Mouse (Mus musculus) G1E (cell line): Measurements from ENCODE around the gene Catsper4. TPM values are rescaled to one million over a fixed set of nuclear protein-coding genes. Genes with fewer than 3 reads are reported as not detected.

Experiments
- ATAC-seq: 2 replicates; pipeline ENCODE4 v1.8.0; 2016; ENCODE audit warnings: mild to moderate bottlenecking; ENCODE audit not compliant: insufficient number of reproducible peaks, poor library complexity, low FRiP score, severe bottlenecking; ENCODE audit errors: extremely low read depth
- DNase-seq: peaks from one replicate; pipeline ENCODE4 v3.0.0; 2012; ENCODE audit warnings: low spot score
- H3K27me3 ChIP-seq: 2 replicates; pipeline ENCODE4 v1.6.1; 2012; ENCODE audit warnings: mild to moderate bottlenecking, low read length, inconsistent platforms; ENCODE audit not compliant: insufficient read depth
- H3K36me3 ChIP-seq: replicated peaks from 2 replicates; pipeline ENCODE3; 2012; ENCODE audit warnings: mild to moderate bottlenecking, inconsistent platforms
- H3K4me1 ChIP-seq: 2 replicates; pipeline ENCODE4 v1.6.1; 2012; ENCODE audit warnings: low read depth, low read length, inconsistent platforms, mixed read lengths; ENCODE audit not compliant: insufficient read depth
- H3K4me3 ChIP-seq: 2 replicates; pipeline ENCODE4 v1.5.1; 2012; ENCODE audit warnings: low read depth, mild to moderate bottlenecking, inconsistent platforms, low read length, moderate library complexity, mixed read lengths
- H3K9me3 ChIP-seq: replicated peaks from 2 replicates; pipeline ENCODE4 v1.6.1; 2012; ENCODE audit warnings: inconsistent platforms
- CTCF ChIP-seq: IDR thresholded peaks from 2 replicates; pipeline ENCODE4 v1.5.1; 2012; ENCODE audit warnings: low read depth, low read length, inconsistent platforms, mixed read lengths
- GATA1 ChIP-seq: IDR thresholded peaks from 2 replicates; pipeline ENCODE4 v1.6.1; 2012; ENCODE audit warnings: borderline replicate concordance, low read length, inconsistent platforms, mixed read lengths
- GATA2 ChIP-seq: IDR thresholded peaks from 2 replicates; pipeline ENCODE4 v1.6.1; 2012; ENCODE audit warnings: low read depth, low read length, inconsistent platforms, borderline replicate concordance
- POLR2AphosphoS5 ChIP-seq: IDR thresholded peaks from 2 replicates; pipeline ENCODE4 v1.6.1; 2012; ENCODE audit warnings: low read depth, low read length, inconsistent platforms; ENCODE audit not compliant: insufficient replicate concordance
- TAL1 ChIP-seq: conservative IDR thresholded peaks from 2 replicates; pipeline ENCODE4 v1.6.1; 2012; ENCODE audit warnings: low read depth, low read length, inconsistent platforms, mixed read lengths
- polyA plus RNA-seq: library from polyadenylated mRNA; stranded (reverse); fragments of >175 nt; gene quantifications from 2 replicates; pipeline ENCODE4 v1.2.3, GENCODE M21; 2012
- total RNA-seq, 2 experiments: library from RNA; stranded (forward) in 1 of 2; stranded (reverse) in 1 of 2; fragments of 200-1000 nt in 1 of 2; fragments of >200 nt in 1 of 2; fragmentation: Nextera tagmentation in 1 of 2; gene quantifications; 2 replicates each; pipeline ENCODE4 v1.2.3; 2014 to 2017

The Catsper4 gene
- total and polyA plus RNA-seq, 3 experiments = not detected

- peaks cover 37% of the 10 kb centered on the region for H3K4me1 ChIP-seq
- H3K4me3 ChIP-seq = peak within 1 kb of the TSS; percentile 86
- ATAC-seq (peak; percentile 87), DNase-seq (peak; percentile 99)
- H3K36me3 ChIP-seq = peaks cover 20% of the 10 kb centered on the region
- no peaks in the 10 kb centered on the region for H3K9me3 ChIP-seq
- peaks cover 43% of the 10 kb centered on the region for H3K27me3 ChIP-seq
- TF ChIP-seq TAL1 = no peak; the same call in 1 of the 2 replicates
- TF ChIP-seq POLR2AphosphoS5 = no peak
- TF ChIP-seq CTCF = peak; percentile 47; the same call in 1 of the 2 replicates
- no peak for TF ChIP-seq GATA2
- no peak for TF ChIP-seq GATA1
These were observed 18.1 kb upstream of the Catsper4 start, which contains the start of gene Zfp593 for GRCm38 (mm10) chr4:134245148-134245843. Gene Zfp593, minus strand, starts transcription at chr4:134245592.

- H3K27me3 ChIP-seq = peaks cover 30% of the 10 kb centered on the region
- no peaks in the 10 kb centered on the region for H3K9me3 ChIP-seq
- DNase-seq = no peak
- TF ChIP-seq GATA1 = no peak
- no peak for TF ChIP-seq CTCF
- peaks cover 30% of the 10 kb centered on the region for H3K4me1 ChIP-seq
- no peak for ATAC-seq
- peaks cover 20% of the 10 kb centered on the region for H3K36me3 ChIP-seq
- peak within 1 kb of the TSS; percentile 86 for H3K4me3 ChIP-seq
These were observed 16.5 kb upstream of the Catsper4 start, which contains the start of gene E130218I03Rik for GRCm38 (mm10) chr4:134243516-134244250. Gene E130218I03Rik, plus strand, starts transcription at chr4:134243662.

GRCm38 (mm10) chr4:134238686-134239085 is 11.5 kb upstream of the Catsper4 start:
- no peak for ATAC-seq
- no peaks in the 10 kb centered on the region for H3K9me3 ChIP-seq
- peaks cover 50% of the 10 kb centered on the region for H3K27me3 ChIP-seq
- TF ChIP-seq GATA2 (no peak), TAL1 (no peak), GATA1 (no peak), POLR2AphosphoS5 (no peak), CTCF (no peak)
- no peak for DNase-seq
- peaks cover 10% of the 10 kb centered on the region for H3K36me3 ChIP-seq
- peaks cover 22% of the 10 kb centered on the region for H3K4me1 ChIP-seq
- H3K4me3 ChIP-seq = no peak overlapping the region

- Histone ChIP-seq H3K9me3 (no peaks in the 10 kb centered on the region), H3K36me3 (peaks cover 6% of the 10 kb centered on the region), H3K4me1 (peaks cover 18% of the 10 kb centered on the region), H3K4me3 (no peak within 1 kb of the TSS), H3K27me3 (peaks cover 54% of the 10 kb centered on the region)
- DNase-seq = no peak
- TF ChIP-seq GATA1 = no peak
- TF ChIP-seq GATA2 = no peak
- ATAC-seq = no peak
These were observed 11.1 kb upstream of the Catsper4 start, which contains the start of gene Cnksr1 for GRCm38 (mm10) chr4:134238279-134238651. Gene Cnksr1, minus strand, starts transcription at chr4:134238399.

- Histone ChIP-seq H3K36me3 (peaks cover 3% of the 10 kb centered on the region), H3K4me1 (peaks cover 18% of the 10 kb centered on the region), H3K27me3 (peaks cover 59% of the 10 kb centered on the region), H3K4me3 (no peak overlapping the region), H3K9me3 (no peaks in the 10 kb centered on the region)
- no peak for ATAC-seq
- DNase-seq = no peak
- TF ChIP-seq GATA2 = no peak
- no peak for TF ChIP-seq TAL1
- TF ChIP-seq POLR2AphosphoS5 = no peak
- TF ChIP-seq CTCF = no peak
- no peak for TF ChIP-seq GATA1
These were observed 10.5 kb upstream of the Catsper4 start for GRCm38 (mm10) chr4:134237582-134238278.

- Histone ChIP-seq H3K9me3 (no peaks in the 10 kb centered on the region), H3K4me3 (no peak overlapping the region), H3K36me3 (no peaks in the 10 kb centered on the region), H3K4me1 (peaks cover 20% of the 10 kb centered on the region), H3K27me3 (peaks cover 76% of the 10 kb centered on the region)
- TF ChIP-seq POLR2AphosphoS5 (no peak), GATA1 (no peak)
- ATAC-seq (no peak), DNase-seq (no peak)
These were observed 7.7 kb upstream of the Catsper4 start for GRCm38 (mm10) chr4:134234876-134235275.
